Mouse (Mus musculus): ENCODE measurements around the gene Utp4.

GRCm38 (mm10) chr8:106958212-106958611 is 64.8 kb downstream of the Utp4 start:
- TF ChIP-seq CTCF (conservative IDR thresholded peaks at IDR 0.05; ENCODE audit: low read length) (no peak), NANOG (IDR thresholded peaks at IDR 0.05; ENCODE audit: borderline replicate concordance, low read length) (no peak)

Measured in E14TG2a.4 (cell line).